Mouse (Mus musculus) ZHBTc4 (cell line): ENCODE data around the gene Cpt1b.

Experiments used
- DNase-seq: peaks from one replicate; pipeline ENCODE4 v3.0.0-alpha.2; 2011; ENCODE audit warnings: low read depth, low spot score

Gene Cpt1b

DNA sequence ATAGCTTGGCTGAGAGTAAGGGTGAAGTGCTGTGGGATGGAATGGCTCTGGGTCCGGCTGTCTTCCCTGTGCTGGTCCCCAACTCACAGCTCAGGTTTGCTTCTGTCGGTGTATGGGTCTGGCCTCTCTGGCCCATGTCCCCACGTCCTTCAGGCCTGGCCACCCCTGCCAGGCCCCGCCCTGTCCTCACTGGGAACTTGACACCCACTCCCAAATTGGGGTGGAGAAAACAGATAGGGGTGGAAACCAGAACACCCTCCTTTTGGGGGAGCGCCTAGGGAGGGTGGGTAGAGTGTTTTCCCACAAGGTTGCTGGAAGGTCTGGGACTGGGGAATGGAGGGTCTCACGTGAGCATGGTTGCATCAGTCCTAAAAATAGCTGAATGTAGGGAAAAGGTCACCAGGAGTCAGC is at the start of gene Cpt1b:
Gene Cpt1b (minus strand): TSS at position 153 of the 411 bp plus-strand sequence.
- peak; percentile 28 for DNase-seq

DNA sequence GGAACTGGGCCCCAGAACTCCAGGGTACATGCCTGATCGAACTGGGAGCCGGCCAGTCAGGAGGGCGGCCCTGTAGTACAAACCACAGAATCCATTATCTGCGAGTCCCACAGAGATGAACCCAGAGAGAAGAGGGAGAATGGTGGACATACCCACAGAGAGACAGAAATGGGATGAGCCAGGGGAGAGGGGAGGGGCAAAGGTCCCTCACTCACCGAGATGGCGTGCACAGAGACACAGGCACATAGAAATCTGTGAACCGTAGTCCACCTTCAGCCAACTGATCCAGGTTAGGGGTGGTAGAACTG is 49.6 kb upstream of the Cpt1b start:
- no peak for DNase-seq

DNA sequence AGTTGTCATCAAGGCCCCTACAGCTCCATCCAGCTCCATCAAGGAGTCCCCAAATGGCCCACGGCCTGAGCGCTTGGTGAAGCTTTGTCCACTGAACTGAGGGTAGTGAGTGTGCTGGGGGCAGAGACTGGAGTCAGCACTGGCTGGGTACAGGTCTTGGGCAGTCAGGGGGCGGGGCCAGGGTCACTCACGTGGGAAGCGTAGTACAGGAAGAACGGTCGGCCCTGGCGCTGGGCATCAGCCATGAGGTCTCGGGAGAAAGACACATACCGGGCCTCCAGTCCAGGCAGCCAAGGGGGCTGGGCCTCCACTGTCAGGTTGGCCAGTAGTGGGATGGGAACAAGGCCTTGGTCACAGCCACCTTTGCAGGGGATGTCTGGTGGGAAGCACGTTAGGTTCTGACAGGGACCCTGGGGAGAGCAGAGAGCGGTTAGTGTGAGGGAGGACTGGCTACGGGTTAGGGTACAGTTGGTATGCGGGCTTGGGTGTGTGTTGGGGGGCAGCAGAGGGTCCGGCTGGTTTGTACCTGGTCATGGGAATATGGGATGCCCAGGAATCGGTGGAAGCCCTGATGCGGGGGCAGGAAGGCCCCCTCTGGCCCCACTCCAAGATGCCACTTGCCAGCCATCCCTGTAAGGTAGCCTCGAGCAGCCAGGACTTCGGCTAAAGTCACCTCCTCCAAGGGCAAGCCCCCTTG is 49.1 kb upstream of the Cpt1b start:
- DNase-seq: no peak

DNA sequence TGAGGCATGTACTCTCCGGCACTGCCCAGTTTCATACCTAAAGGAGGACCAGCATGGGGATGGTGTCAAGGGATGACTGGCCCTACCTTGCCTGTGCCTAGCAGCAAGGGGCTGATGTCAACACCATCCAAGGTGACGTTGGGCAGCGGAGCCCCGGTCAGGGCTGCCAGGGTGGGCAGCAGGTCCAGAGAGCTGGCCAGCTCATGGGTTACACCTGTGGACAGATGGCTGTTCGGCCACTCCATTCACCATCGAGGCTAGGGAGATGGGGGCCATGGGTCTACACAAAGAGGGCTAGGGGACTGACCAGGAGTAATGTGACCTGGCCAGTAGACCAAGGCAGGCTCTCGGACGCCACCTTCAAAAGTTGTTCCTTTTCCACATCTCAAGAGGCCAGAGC is 48.3 kb upstream of the Cpt1b start:
- DNase-seq: no peak

DNA sequence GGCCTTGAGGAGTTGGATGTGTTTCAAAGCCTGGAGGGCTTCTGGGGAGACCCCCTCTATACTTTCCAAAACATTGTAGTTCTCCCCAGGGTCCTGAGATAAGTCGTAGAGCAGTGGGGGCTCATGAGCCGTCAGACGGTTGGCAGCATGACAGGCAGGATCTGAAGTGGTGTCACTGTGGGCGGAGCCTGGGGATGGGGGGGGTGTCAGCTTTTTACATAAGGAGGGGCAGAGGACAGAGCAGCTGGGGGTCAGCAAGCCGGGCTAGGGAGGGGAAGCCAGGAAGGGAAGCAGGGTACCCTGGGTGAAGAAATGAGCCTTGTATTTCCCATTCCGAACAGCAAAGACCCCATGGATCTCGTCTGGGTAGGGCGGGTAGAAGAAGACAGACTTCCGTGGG is 47.7 kb upstream of the Cpt1b start:
- DNase-seq: no peak

DNA sequence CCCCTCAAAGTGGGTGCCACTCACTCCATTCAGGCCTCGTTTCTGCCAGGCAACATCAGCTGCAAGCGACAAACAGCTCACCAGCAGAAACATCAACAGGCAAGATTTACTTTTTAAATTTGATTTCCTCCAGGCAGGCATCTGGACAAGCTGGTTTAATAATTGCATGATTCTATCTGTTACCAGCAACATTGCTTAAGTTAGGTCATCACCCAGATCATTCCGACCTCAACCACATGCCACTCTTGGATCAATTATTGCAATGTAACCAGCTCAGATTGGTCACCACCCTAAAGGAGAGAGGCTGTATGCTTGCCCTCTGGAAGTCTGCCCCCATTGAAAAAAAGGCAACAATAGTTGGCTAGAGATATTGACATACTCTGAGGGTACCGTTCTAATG is 45.8 kb upstream of the Cpt1b start:
- no peak for DNase-seq

DNA sequence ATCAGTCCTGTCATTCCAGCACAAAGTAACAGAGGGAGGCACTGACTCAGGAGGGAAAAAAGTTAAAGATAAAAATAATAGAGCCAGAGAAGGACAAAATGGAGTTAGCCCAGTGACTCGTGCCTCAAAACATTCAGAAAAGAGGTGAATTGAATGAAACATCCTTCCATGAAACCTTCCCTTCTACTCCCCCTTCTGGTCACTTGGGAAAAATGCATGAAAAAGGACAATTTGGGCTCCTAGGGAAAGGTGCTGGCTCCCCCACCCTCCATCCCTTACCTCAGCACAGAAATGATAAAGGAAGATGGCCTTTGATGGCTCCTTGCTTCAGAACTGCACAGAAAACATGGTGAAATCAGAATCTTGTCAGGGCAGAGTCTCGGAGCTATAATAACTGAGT is 42.9 kb upstream of the Cpt1b start:
- DNase-seq: peak; percentile 68

DNA sequence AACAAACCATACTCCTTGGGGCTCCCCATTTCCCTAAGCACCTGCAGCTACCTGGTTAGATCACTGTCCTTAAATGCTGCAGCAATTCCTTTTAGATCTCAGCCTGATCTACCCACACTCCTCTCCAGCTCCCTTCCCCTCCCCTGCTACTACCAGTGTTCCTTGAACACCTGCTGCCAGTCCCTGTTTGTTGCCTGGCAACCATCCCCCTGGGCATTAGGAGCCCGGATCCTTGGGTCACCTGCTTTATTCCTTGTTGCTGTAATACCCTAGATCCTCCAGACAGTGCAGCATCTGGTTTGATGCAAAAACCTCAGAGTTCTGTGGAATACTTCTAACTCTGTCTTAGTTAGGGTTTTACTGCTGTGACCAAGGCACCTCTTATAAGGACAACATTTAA is 39.4 kb upstream of the Cpt1b start:
- DNase-seq: peak; percentile 66

DNA sequence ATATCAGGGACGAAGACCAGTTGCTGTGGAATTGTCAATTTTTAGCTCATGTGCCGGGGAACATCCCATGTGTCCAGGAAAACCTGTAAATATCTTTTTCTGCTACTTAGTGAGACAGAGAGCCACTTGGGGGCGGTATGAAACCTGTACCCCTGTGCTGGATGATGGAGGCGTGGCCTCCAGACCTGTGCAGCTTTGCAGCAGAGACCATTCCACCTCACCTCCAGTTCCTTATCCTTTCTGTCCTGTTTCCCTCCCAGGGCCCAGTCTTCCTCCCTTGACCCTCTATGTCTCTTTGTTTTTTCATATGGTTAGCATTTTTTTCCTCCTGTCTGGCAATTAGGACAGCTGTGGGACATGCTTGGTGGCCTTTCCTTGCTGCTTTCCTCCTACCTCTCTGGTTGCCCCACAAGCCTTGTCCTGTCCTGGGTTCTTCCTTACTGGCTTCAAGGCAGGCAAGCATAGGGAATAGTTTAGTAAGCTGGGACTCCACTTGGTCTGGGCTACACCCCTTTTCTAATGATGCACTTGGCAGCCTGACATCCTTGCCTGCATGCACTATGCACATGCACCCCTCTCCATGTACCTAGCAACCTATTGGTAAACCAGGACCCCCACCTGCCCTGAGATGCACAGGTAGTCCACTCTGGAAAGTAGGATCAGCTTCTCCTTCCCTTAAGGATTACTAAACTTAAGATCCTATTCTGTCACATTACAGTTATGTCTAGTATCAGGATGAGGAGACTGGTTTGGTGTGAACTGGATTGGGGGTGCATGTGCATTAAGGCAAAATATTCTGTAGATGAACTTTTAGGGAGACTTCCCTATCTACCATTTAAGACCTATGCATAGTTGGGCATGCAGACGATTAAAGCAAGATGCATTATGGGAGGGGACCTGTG is 37.9 kb upstream of the Cpt1b start:
- DNase-seq: peak; percentile 58

DNA sequence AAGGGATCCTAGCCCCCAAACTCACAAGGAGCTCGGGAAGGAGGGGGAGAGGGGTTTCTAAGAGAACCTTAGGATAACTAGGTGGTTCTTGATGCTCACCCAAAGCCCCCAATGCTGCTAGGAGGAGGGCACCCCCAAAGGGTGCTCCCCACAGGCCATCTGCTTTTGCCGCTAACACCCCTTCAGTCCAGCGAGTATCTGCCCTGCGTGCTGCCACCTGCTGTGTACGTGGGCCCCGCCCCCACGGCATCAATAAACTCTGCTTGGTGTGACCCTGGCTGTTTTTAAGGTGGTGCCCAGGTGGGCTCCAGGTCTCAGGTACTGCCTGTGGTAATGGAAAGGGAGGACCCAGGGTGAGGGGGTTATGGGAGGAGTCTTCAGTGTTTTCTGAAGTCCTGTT is 36.5 kb upstream of the Cpt1b start:
- no peak for DNase-seq

DNA sequence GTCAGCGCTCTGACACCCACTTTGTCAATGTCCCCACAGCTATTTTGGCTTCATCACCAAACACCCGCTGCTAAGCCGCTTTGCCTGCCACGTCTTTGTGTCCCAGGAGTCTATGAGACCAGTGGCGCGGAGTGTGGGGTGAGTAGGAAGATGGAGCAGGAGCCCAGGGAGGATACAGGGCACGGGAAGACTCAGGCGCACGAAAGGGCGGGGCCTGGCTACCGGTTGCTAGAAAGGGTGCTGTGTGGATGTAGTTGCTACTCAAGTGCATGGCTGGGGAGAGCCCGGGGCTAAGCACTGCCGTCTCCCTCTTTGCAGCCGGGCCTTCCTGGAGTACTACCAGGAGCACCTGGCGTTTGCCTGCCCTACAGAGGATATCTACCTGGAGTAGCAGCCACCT is 35.7 kb upstream of the Cpt1b start:
- DNase-seq: no peak

DNA sequence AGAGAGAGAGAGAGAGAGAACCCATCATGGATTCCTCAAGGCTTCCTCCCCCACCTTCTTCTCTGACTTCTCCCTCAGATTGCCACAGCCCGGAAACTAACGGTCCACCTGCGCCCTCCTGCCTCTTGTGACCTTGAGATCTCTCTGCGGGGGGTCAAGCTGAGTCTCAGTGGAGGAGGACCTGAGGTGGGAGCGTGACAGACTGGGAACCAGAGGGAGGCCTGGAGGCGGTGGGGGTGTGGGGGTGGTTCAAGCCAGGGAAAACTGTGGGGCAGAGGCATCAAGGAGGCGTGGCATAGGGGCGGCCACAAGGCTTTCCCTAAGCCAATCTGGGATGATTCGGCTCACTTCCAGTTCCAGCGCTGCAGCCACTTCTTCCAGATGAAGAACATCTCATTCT is 34.6 kb upstream of the Cpt1b start:
- peak; percentile 74 for DNase-seq

DNA sequence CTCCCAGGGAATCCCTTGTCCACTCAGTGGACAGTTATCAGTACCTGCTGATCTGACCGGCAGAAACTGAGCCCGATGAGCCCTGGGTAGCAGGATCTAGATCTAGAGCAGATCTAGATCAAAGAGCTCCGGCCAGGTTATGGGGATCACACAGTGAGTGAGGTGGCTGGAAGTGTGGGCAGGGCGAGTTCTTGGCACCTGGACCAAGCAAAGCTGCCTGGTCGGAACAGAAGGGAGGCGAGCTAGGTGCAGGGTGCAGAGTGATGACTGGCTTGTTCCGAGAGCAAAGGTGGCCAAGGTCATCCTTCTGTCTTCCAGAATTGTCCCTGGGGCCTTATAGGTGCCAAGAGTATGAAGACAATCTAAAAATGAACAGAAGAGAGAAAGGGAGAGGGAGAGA is 34.2 kb upstream of the Cpt1b start:
- no peak for DNase-seq

DNA sequence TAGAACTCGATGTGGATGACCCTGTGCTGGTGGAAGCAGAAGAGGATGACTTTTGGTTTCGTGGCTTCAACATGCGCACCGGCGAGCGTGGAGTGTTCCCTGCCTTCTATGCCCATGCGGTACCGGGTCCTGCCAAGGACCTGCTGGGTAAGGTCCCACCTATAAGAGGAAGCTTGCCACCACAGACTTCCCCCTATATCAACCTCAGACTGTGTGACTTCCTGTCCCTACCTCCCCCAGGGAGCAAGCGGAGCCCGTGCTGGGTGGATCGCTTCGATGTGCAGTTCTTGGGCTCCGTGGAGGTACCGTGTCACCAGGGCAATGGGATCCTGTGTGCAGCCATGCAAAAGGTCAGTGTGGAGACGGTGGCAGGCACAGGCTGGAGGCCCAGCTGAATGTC is 33.3 kb upstream of the Cpt1b start:
- no peak for DNase-seq

DNA sequence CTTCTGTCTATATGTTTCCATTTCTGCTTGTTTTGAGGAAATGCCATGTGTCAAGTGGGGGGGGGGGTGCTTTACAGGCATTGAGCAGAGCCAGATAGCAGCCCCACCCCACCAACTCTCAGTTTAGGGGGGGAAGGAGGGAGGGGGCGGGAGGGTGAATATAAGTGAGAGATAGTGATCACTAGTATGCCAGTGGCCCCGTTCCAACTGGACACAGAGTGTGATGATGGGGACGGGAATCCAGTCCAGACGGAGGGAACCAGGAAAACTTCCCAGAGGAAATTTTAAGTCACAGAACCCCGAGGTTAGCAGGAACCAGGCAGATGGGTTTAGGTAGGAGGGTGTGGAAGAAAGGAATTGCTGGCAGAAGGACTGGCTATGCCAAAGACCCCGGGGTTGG is 30.0 kb upstream of the Cpt1b start:
- no peak for DNase-seq

DNA sequence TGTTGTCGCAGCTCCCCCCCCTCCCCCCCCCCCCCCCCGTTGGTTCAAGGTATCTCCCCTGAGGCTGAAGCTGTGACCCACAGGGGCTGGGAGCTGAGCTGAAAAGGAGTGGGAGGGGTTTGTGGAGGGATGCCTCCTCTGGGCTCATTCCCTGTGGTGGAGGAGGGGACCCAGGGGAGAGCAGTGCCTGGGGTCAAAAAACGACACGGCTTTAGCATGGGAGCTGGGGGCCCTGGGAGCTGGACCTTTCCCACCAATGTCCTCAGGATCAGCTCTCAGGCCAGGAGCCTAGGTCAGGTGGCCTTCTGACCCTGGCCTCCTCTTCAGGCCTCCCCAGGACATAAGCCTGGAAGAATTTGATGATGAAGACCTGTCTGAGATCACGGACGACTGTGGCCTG is 29.2 kb upstream of the Cpt1b start:
- peak; percentile 30 for DNase-seq

DNA sequence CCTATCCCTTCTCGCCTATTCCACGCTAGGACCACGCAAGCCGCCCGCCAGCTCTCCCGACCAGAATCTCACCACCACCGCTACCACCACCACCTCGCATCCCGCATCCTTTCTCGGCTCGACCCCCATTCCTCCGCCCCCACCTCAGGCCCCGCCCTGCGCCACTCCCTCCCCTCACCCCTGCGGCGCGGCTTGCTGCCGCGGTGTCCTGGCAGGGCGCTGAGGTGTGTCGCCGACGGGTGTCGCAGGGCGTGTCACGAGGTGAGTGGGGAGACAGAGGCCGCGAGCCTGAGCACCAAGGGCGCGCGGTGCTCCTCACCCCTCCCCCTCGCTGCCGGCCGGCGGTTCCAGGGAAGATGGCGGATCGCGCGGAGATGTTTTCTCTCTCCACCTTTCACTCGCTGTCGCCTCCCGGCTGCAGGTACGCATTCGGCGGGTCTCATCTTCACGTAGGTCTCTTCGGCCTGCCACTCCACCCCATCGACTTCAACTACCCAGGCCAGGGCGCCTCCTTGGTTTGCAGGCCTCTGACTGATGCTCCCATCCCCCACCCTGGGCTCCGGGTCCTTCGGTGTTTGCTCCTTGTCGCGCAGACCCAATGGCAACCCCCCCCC is 28.3 kb upstream of the Cpt1b start, which contains the start of gene Mapk8ip2:
Gene Mapk8ip2 (plus strand): TSS at position 49 of the 614 bp plus-strand sequence.
- DNase-seq: peak; percentile 87

DNA sequence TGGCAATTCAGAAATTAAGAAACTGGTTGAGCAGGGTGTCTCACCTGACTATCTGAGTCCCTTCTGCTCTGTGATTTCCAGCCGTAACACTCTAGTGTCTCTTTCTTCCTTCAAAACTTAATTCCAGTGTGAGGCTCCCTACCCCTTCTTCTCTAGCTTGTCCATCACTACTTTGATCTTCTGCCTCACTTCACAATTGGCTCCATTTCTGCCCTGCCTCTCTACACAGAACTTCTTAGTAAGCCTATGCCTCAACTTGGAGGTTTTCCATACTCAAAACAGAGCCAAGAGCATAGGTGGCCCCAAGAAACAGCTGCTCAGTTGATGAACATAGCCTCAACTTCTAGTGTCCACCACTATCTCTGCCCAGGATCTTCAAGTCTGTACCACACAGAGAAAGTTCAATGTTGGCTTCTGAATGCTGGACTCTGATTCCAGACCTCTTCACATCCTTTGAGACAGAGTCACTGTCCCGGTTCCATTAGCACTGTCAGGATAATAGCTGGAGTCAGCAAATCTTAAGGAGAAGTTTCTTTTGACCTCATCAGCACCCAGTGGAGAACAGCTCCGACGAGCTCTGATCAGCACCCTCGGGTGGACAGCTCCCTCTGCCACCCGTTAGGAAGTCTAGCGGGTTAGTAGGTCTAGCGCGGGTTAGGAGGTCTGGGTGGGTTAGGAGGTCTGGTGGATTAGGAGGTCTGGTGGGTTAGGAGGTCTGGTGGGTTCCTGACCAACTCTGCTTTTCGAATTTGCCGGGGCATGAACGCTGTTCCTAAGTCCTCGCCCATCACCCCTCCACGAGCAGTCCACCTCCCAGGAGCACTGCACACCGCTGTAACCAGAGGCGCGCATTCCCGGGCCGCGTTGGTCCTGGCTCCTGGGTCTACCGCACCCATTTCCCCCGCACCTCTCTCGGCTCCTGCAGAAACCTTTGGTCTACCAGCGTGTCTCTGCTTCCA is 27.5 kb upstream of the Cpt1b start:
- DNase-seq: peak; percentile 89

DNA sequence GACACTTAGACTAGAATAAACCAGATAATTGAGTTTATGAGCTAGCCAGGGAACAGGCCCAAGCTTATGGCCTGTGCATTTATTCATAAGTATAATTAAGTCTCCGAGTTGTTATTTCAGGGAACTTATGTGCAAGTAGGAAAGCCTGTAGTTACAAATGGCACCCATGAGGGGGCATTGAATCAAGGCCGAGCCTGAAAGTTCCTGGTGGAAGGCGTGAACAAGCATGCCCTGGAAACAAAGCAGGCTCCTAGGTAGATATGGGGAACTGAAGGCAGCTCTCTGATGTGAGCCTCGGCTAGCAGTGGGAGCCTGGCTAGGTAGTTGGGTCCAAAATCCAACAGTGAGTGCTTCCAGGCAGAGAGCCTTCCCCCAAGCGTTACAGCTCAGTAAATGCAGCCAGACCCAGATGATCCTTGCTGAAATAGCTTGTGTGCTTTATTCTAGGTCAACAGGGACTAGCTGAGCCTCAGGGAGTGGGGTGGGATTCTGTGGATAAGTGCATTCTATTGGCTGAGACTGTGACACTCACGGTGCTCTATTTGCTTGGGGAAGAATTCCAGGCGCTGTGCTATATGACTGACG is 16.9 kb upstream of the Cpt1b start:
- peak; percentile 75 for DNase-seq

DNA sequence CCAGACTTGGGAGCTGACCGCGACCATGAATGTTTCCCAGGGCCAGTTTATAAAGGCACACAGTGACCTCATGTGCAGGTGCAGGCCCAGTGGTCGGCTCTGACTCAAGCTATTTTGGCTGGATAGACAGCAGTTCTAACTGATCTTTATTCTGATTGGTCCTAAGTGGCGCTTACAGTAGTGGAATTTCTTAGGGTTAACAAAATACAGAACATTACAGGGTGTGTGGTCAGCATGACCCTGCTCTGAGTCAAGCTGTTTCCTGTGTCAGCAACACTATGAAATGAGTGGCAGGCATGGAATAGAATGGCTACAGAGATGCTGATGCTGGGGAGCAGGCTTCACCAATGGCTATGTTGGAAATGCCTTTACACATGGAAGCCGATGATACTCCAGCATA is 10.2 kb upstream of the Cpt1b start:
- no peak for DNase-seq

DNA sequence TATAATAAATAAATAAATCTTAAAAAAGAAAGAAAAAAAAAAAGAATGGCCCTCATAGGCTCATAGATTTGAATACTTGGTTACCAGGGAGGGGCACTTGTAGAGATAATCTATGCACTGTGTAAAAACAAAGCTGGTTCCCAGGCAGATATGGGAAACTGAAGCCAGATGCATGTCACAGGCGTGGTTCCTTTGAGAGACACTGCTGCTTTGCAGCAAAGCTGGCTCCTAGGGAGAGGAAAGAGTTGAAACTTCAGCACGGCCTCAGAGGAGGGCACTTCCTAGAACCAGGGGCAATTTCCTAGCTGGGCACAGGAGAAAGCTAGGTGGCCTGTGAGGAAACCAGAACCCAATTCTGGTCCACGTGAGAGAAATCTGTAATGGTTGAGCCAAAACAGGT is 8.5 kb upstream of the Cpt1b start:
- DNase-seq: no peak
